Mouse (Mus musculus): ENCODE data around the gene Acp2. TPM values are rescaled to one million over a fixed set of nuclear protein-coding genes. Genes with fewer than 3 reads are reported as not detected.

Acp2 gene
- total and polyA plus RNA-seq, 2 experiments: 23.9 to 45.0 TPM

- no peak overlapping the region for H3K9ac ChIP-seq (ENCODE audit: low read depth, low read length)
- H3K27me3 ChIP-seq (ENCODE audit: control insufficient read depth, insufficient read depth, low read length): no peaks in the 10 kb centered on the region
- H3K4me3 ChIP-seq (ENCODE audit: insufficient read depth, low read depth, low read length): no peak overlapping the region
- peaks cover 27% of the 10 kb centered on the region for H3K36me3 ChIP-seq (ENCODE audit: control insufficient read depth, insufficient read depth, low read length)
- H3K4me1 ChIP-seq (ENCODE audit: control insufficient read depth, insufficient read depth, low read length): peaks cover 15% of the 10 kb centered on the region
- DNase-seq (ENCODE audit: extremely low read depth, low read depth, low spot score): no peak
- no peaks in the 10 kb centered on the region for H3K79me2 ChIP-seq (ENCODE audit: control insufficient read depth, insufficient read depth, low read length)
- no peak for TF ChIP-seq POLR2A (IDR thresholded peaks at IDR 0.05; ENCODE audit: extremely low read depth, insufficient read depth, low read length)
- TF ChIP-seq CTCF (IDR thresholded peaks at IDR 0.05; ENCODE audit: low read depth, low read length): no peak
- H3K27ac ChIP-seq (replicated peaks; ENCODE audit: insufficient read depth, low read depth, low read length): no peak overlapping the region
- 89% methylated on average over 4 of the region's 4 CpGs for WGBS
Measured at GRCm38 (mm10) chr2:91162952-91163351, 39.7 kb upstream of the Acp2 start.

GRCm38 (mm10) chr2:91163532-91163931 is 39.2 kb upstream of the Acp2 start:
- Histone ChIP-seq H3K4me1 (ENCODE audit: control insufficient read depth, insufficient read depth, low read length) (peaks cover 15% of the 10 kb centered on the region), H3K27ac (replicated peaks; ENCODE audit: insufficient read depth, low read depth, low read length) (no peak overlapping the region), H3K4me3 (ENCODE audit: insufficient read depth, low read depth, low read length) (no peak overlapping the region), H3K36me3 (ENCODE audit: control insufficient read depth, insufficient read depth, low read length) (peaks cover 26% of the 10 kb centered on the region), H3K27me3 (ENCODE audit: control insufficient read depth, insufficient read depth, low read length) (no peaks in the 10 kb centered on the region), H3K9ac (ENCODE audit: low read depth, low read length) (no peak overlapping the region), H3K79me2 (ENCODE audit: control insufficient read depth, insufficient read depth, low read length) (no peaks in the 10 kb centered on the region)
- DNase-seq (ENCODE audit: extremely low read depth, low read depth, low spot score): no peak
- TF ChIP-seq CTCF (IDR thresholded peaks at IDR 0.05; ENCODE audit: low read depth, low read length) (no peak), POLR2A (IDR thresholded peaks at IDR 0.05; ENCODE audit: extremely low read depth, insufficient read depth, low read length) (no peak)
- 97% methylated on average over 5 of the region's 5 CpGs for WGBS

GRCm38 (mm10) chr2:91164991-91165390 is 37.7 kb upstream of the Acp2 start:
- Histone ChIP-seq H3K9ac (ENCODE audit: low read depth, low read length) (no peak overlapping the region), H3K36me3 (ENCODE audit: control insufficient read depth, insufficient read depth, low read length) (peaks cover 33% of the 10 kb centered on the region), H3K4me3 (ENCODE audit: insufficient read depth, low read depth, low read length) (no peak overlapping the region), H3K27me3 (ENCODE audit: control insufficient read depth, insufficient read depth, low read length) (no peaks in the 10 kb centered on the region), H3K4me1 (ENCODE audit: control insufficient read depth, insufficient read depth, low read length) (peaks cover 11% of the 10 kb centered on the region), H3K79me2 (ENCODE audit: control insufficient read depth, insufficient read depth, low read length) (no peaks in the 10 kb centered on the region), H3K27ac (replicated peaks; ENCODE audit: insufficient read depth, low read depth, low read length) (no peak overlapping the region)
- DNase-seq (ENCODE audit: extremely low read depth, low read depth, low spot score): no peak
- no peak for TF ChIP-seq POLR2A (IDR thresholded peaks at IDR 0.05; ENCODE audit: extremely low read depth, insufficient read depth, low read length)
- 64% methylated on average over 6 of the region's 6 CpGs for WGBS

- no peak for DNase-seq (ENCODE audit: extremely low read depth, low read depth, low spot score)
- TF ChIP-seq CTCF (IDR thresholded peaks at IDR 0.05; ENCODE audit: low read depth, low read length) (no peak), POLR2A (IDR thresholded peaks at IDR 0.05; ENCODE audit: extremely low read depth, insufficient read depth, low read length) (no peak)
- H3K4me3 ChIP-seq (ENCODE audit: insufficient read depth, low read depth, low read length): no peak overlapping the region
- no peaks in the 10 kb centered on the region for H3K79me2 ChIP-seq (ENCODE audit: control insufficient read depth, insufficient read depth, low read length)
- H3K27me3 ChIP-seq (ENCODE audit: control insufficient read depth, insufficient read depth, low read length): no peaks in the 10 kb centered on the region
- H3K9ac ChIP-seq (ENCODE audit: low read depth, low read length): no peak overlapping the region
- H3K27ac ChIP-seq (replicated peaks; ENCODE audit: insufficient read depth, low read depth, low read length): no peak overlapping the region
- H3K36me3 ChIP-seq (ENCODE audit: control insufficient read depth, insufficient read depth, low read length): peaks cover 46% of the 10 kb centered on the region
- WGBS: 93% methylated on average over 4 of the region's 4 CpGs
- H3K4me1 ChIP-seq (ENCODE audit: control insufficient read depth, insufficient read depth, low read length): no peaks in the 10 kb centered on the region
Measured at GRCm38 (mm10) chr2:91167629-91168028, 35.1 kb upstream of the Acp2 start.

GRCm38 (mm10) chr2:91169587-91170322 is 32.9 kb upstream of the Acp2 start:
- Histone ChIP-seq H3K36me3 (ENCODE audit: control insufficient read depth, insufficient read depth, low read length) (peaks cover 43% of the 10 kb centered on the region), H3K4me1 (ENCODE audit: control insufficient read depth, insufficient read depth, low read length) (no peaks in the 10 kb centered on the region), H3K4me3 (ENCODE audit: insufficient read depth, low read depth, low read length) (no peak overlapping the region), H3K79me2 (ENCODE audit: control insufficient read depth, insufficient read depth, low read length) (no peaks in the 10 kb centered on the region), H3K9ac (ENCODE audit: low read depth, low read length) (no peak overlapping the region), H3K27ac (replicated peaks; ENCODE audit: insufficient read depth, low read depth, low read length) (no peak overlapping the region), H3K27me3 (ENCODE audit: control insufficient read depth, insufficient read depth, low read length) (no peaks in the 10 kb centered on the region)
- 94% methylated on average over 25 of the region's 25 CpGs for WGBS
- DNase-seq (ENCODE audit: extremely low read depth, low read depth, low spot score): no peak
- TF ChIP-seq POLR2A (IDR thresholded peaks at IDR 0.05; ENCODE audit: extremely low read depth, insufficient read depth, low read length) (no peak), CTCF (IDR thresholded peaks at IDR 0.05; ENCODE audit: low read depth, low read length) (no peak)

- Histone ChIP-seq H3K27me3 (ENCODE audit: control insufficient read depth, insufficient read depth, low read length) (no peaks in the 10 kb centered on the region), H3K4me1 (ENCODE audit: control insufficient read depth, insufficient read depth, low read length) (no peaks in the 10 kb centered on the region), H3K27ac (replicated peaks; ENCODE audit: insufficient read depth, low read depth, low read length) (no peak overlapping the region), H3K79me2 (ENCODE audit: control insufficient read depth, insufficient read depth, low read length) (no peaks in the 10 kb centered on the region), H3K9ac (ENCODE audit: low read depth, low read length) (no peak overlapping the region), H3K36me3 (ENCODE audit: control insufficient read depth, insufficient read depth, low read length) (peaks cover 24% of the 10 kb centered on the region), H3K4me3 (ENCODE audit: insufficient read depth, low read depth, low read length) (no peak overlapping the region)
- WGBS: 62% methylated on average over 4 of the region's 4 CpGs
- TF ChIP-seq CTCF (IDR thresholded peaks at IDR 0.05; ENCODE audit: low read depth, low read length) (no peak), POLR2A (IDR thresholded peaks at IDR 0.05; ENCODE audit: extremely low read depth, insufficient read depth, low read length) (no peak)
- peak; percentile 48 for DNase-seq (ENCODE audit: extremely low read depth, low read depth, low spot score)
Measured at GRCm38 (mm10) chr2:91175490-91175889, 27.2 kb upstream of the Acp2 start.
